Mouse (Mus musculus) heart, embryonic 11.5 days (tissue): ENCODE results near the gene Osmr. TPM values are rescaled to one million over a fixed set of nuclear protein-coding genes. Genes with fewer than 3 reads are reported as not detected.

Experiments used
- ATAC-seq: fragments of 200-750 bp; cut with Nextera tagmentation; replicated peaks from 2 replicates; pipeline ENCODE4 v1.8.0; 2017; ENCODE audit warnings: moderate library complexity; ENCODE audit not compliant: insufficient number of reproducible peaks, low FRiP score, low TSS enrichment
- H3K27ac ChIP-seq: fragments of 300-500 bp; sonication (generic); 2 replicates; pipeline ENCODE4 v1.5.1; 2014; ENCODE audit warnings: mild to moderate bottlenecking, low read depth, low read length
- H3K27me3 ChIP-seq: fragments of 300-500 bp; sonication (generic); 2 replicates; pipeline ENCODE4 v1.6.1; 2014; ENCODE audit warnings: mild to moderate bottlenecking, low read length, mixed read lengths; ENCODE audit not compliant: control insufficient read depth, insufficient read depth
- H3K36me3 ChIP-seq: fragments of 300-500 bp; sonication (generic); 2 replicates; pipeline ENCODE4 v1.6.1; 2014; ENCODE audit warnings: mild to moderate bottlenecking, low read length, moderate library complexity, mixed read lengths; ENCODE audit not compliant: control insufficient read depth, insufficient read depth
- H3K4me1 ChIP-seq: fragments of 300-500 bp; sonication (generic); 2 replicates; pipeline ENCODE4 v1.6.1; 2014; ENCODE audit warnings: low read length; ENCODE audit not compliant: control insufficient read depth, insufficient read depth
- H3K4me2 ChIP-seq: fragments of 300-500 bp; sonication (generic); 2 replicates; pipeline ENCODE4 v1.6.1; 2014; ENCODE audit warnings: mild to moderate bottlenecking, moderate library complexity
- H3K4me3 ChIP-seq: fragments of 300-500 bp; sonication (generic); 2 replicates; pipeline ENCODE4 v1.5.1; 2014; ENCODE audit warnings: low read depth, low read length
- H3K9ac ChIP-seq: fragments of 300-500 bp; sonication (generic); 2 replicates; pipeline ENCODE4 v1.6.1; 2014; ENCODE audit warnings: mild to moderate bottlenecking, low read depth, low read length, moderate library complexity
- H3K9me3 ChIP-seq: fragments of 300-500 bp; sonication (generic); replicated peaks from 2 replicates; pipeline ENCODE4 v1.6.1; 2016; ENCODE audit warnings: low read length; ENCODE audit not compliant: control insufficient read depth
- WGBS: fragments of 180-500 bp; shearing (Covaris S2); extraction: QIAGEN DNeasy Blood & Tissue Kit; methylation state at CpG from one replicate; pipeline ENCODE4 v1.1.7; 2014; ENCODE audit not compliant: insufficient replicate concordance; 5-methylcytosine and 5-hydroxymethylcytosine counted together
- polyA plus RNA-seq: library from polyadenylated mRNA; unstranded; fragments of >200 nt; fragmentation: Nextera tagmentation; extraction: Ambion mirVana; gene quantifications from 2 replicates; pipeline ENCODE4 v1.2.1, GENCODE M21; 2014

The Osmr gene
- polyA plus RNA-seq, 1 experiment from 2014 or later = 0.57 TPM

- H3K36me3 ChIP-seq = peaks cover 29% of the 10 kb centered on the region
- no peaks in the 10 kb centered on the region for H3K27me3 ChIP-seq
- no peaks in the 10 kb centered on the region for H3K4me1 ChIP-seq
- 94% methylated on average over 10 of the region's 10 CpGs for WGBS
- no peak for ATAC-seq
- no peaks in the 10 kb centered on the region for H3K9me3 ChIP-seq
- no peak overlapping the region for H3K9ac ChIP-seq
- no peak overlapping the region for H3K4me2 ChIP-seq
- H3K4me3 ChIP-seq = no peak overlapping the region
- no peak overlapping the region for H3K27ac ChIP-seq
Measured at GRCm38 (mm10) chr15:6786212-6786611, 88.6 kb downstream of the Osmr start.

GRCm38 (mm10) chr15:6772265-6772664, 102.5 kb downstream of the Osmr start:
- H3K9ac ChIP-seq = no peak overlapping the region
- WGBS = 91% methylated on average over 3 of the region's 3 CpGs
- H3K4me2 ChIP-seq = no peak overlapping the region
- ATAC-seq = no peak
- no peaks in the 10 kb centered on the region for H3K27me3 ChIP-seq
- no peak overlapping the region for H3K4me3 ChIP-seq
- H3K4me1 ChIP-seq = no peaks in the 10 kb centered on the region
- peaks cover 34% of the 10 kb centered on the region for H3K36me3 ChIP-seq
- no peaks in the 10 kb centered on the region for H3K9me3 ChIP-seq
- H3K27ac ChIP-seq = no peak overlapping the region

Other genes with a start within 250 kb of the Osmr start
- gene Rictor, start 166.6 kb downstream of the Osmr start, polyA plus RNA-seq = 35.0 and 38.4 TPM in 2 replicates
- 22.1 and 31.4 TPM in 2 replicates for gene Lifr, start 215.6 kb upstream of the Osmr start, polyA plus RNA-seq